Mouse (Mus musculus): ENCODE results near the gene Tlcd1.

GRCm38 (mm10) chr11:78163681-78164603, 12.6 kb upstream of the Tlcd1 start:
- no peak for TF ChIP-seq CTCF (conservative IDR thresholded peaks at IDR 0.05; ENCODE audit: insufficient read depth, insufficient read length, low read depth, low read length)
- TF ChIP-seq POLR2A (IDR thresholded peaks at IDR 0.05; ENCODE audit: low read depth, low read length): no peak

All from kidney, adult 2 months (tissue).